Mouse (Mus musculus) embryonic facial prominence, embryonic 14.5 days (tissue): Measurements from ENCODE around the gene Osgin1. TPM values are rescaled to one million over a fixed set of nuclear protein-coding genes. Genes with fewer than 3 reads are reported as not detected.

Experiments
- ATAC-seq: fragments of 200-750 bp; cut with Nextera tagmentation; 2 replicates; pipeline ENCODE4 v1.8.0; 2017; ENCODE audit warnings: low read depth, moderate number of reproducible peaks, moderate TSS enrichment
- DNase-seq: peaks from one replicate; pipeline ENCODE4 v3.0.0-alpha.2; 2015; ENCODE audit warnings: low spot score
- H3K27ac ChIP-seq: fragments of 300-500 bp; sonication (generic); replicated peaks from 2 replicates; pipeline ENCODE4 v1.5.1; 2014; ENCODE audit warnings: low read depth, mild to moderate bottlenecking, low read length, moderate library complexity
- H3K27me3 ChIP-seq: fragments of 300-500 bp; sonication (generic); replicated peaks from 2 replicates; pipeline ENCODE4 v1.6.1; 2014; ENCODE audit warnings: low read length; ENCODE audit not compliant: control insufficient read depth, insufficient read depth
- H3K36me3 ChIP-seq: fragments of 300-500 bp; sonication (generic); 2 replicates; pipeline ENCODE4 v1.6.1; 2014; ENCODE audit warnings: low read length, mixed read lengths; ENCODE audit not compliant: control insufficient read depth, insufficient read depth
- H3K4me1 ChIP-seq: fragments of 300-500 bp; sonication (generic); 2 replicates; pipeline ENCODE4 v1.6.1; 2014; ENCODE audit warnings: antibody characterized with exemption, low read length; ENCODE audit not compliant: control insufficient read depth, insufficient read depth
- H3K4me2 ChIP-seq: fragments of 300-500 bp; sonication (generic); 2 replicates; pipeline ENCODE4 v1.6.1; 2014; ENCODE audit warnings: low read depth, mild to moderate bottlenecking, low read length, moderate library complexity, mixed read lengths
- H3K4me3 ChIP-seq: fragments of 300-500 bp; sonication (generic); 2 replicates; pipeline ENCODE4 v1.5.1; 2014; ENCODE audit warnings: low read depth, mild to moderate bottlenecking, low read length
- H3K9ac ChIP-seq: fragments of 300-500 bp; sonication (generic); 2 replicates; pipeline ENCODE4 v1.6.1; 2014; ENCODE audit warnings: low read depth, mild to moderate bottlenecking, low read length, moderate library complexity, mixed read lengths
- H3K9me3 ChIP-seq: fragments of 300-500 bp; sonication (generic); 2 replicates; pipeline ENCODE4 v1.6.1; 2016; ENCODE audit warnings: low read length; ENCODE audit not compliant: control insufficient read depth
- WGBS: fragments of 180-500 bp; shearing (Covaris S2); extraction: QIAGEN DNeasy Blood & Tissue Kit; methylation state at CpG from one replicate; pipeline ENCODE4 v1.1.7; 2014; 5-methylcytosine and 5-hydroxymethylcytosine counted together
- polyA plus RNA-seq: library from polyadenylated mRNA; unstranded; fragments of >200 nt; fragmentation: Nextera tagmentation; extraction: Ambion mirVana; gene quantifications from 2 replicates; pipeline ENCODE4 v1.2.1, GENCODE M21; 2014

Gene Osgin1
- polyA plus RNA-seq, 1 experiment from 2014 or later = 2.1 TPM

- H3K27me3 ChIP-seq = no peaks in the 10 kb centered on the region
- WGBS = 66% methylated on average over 6 of the region's 6 CpGs
- no peaks in the 10 kb centered on the region for H3K36me3 ChIP-seq
- peak overlapping the region; percentile 25; the same call in 1 of the 2 replicates for H3K9ac ChIP-seq
- H3K4me2 ChIP-seq = no peak overlapping the region
- H3K27ac ChIP-seq = 0 out of 2 replicates have a peak overlapping the region, but pooled peaks have one; percentile 10
- H3K9me3 ChIP-seq = no peaks in the 10 kb centered on the region
- peaks cover 18% of the 10 kb centered on the region for H3K4me1 ChIP-seq
- no peak overlapping the region for H3K4me3 ChIP-seq
- DNase-seq (no peak), ATAC-seq (no peak)
These were observed 7.7 kb upstream of the Osgin1 start for GRCm38 (mm10) chr8:119426069-119426735.

GRCm38 (mm10) chr8:119427634-119428349 lies 6.1 kb upstream of the Osgin1 start:
- DNase-seq (no peak), ATAC-seq (no peak)
- no peaks in the 10 kb centered on the region for H3K27me3 ChIP-seq
- no peak overlapping the region for H3K4me2 ChIP-seq
- no peak overlapping the region for H3K4me3 ChIP-seq
- H3K4me1 ChIP-seq = peaks cover 8% of the 10 kb centered on the region; the same call in 1 of the 2 replicates
- H3K27ac ChIP-seq = no peak overlapping the region
- H3K9me3 ChIP-seq = no peaks in the 10 kb centered on the region
- WGBS = 64% methylated on average over 12 of the region's 12 CpGs
- no peak overlapping the region for H3K9ac ChIP-seq
- no peaks in the 10 kb centered on the region for H3K36me3 ChIP-seq

- Histone ChIP-seq H3K36me3 (no peaks in the 10 kb centered on the region), H3K27me3 (no peaks in the 10 kb centered on the region), H3K27ac (no peak overlapping the region), H3K4me1 (peaks cover 8% of the 10 kb centered on the region; the same call in 1 of the 2 replicates), H3K9ac (no peak overlapping the region), H3K4me2 (no peak overlapping the region), H3K9me3 (no peaks in the 10 kb centered on the region), H3K4me3 (no peak overlapping the region)
- DNase-seq (no peak), ATAC-seq (peak; percentile 48)
- WGBS = 58% methylated on average over 7 of the region's 7 CpGs
These were observed 5.6 kb upstream of the Osgin1 start for GRCm38 (mm10) chr8:119428350-119428740.

DNA sequence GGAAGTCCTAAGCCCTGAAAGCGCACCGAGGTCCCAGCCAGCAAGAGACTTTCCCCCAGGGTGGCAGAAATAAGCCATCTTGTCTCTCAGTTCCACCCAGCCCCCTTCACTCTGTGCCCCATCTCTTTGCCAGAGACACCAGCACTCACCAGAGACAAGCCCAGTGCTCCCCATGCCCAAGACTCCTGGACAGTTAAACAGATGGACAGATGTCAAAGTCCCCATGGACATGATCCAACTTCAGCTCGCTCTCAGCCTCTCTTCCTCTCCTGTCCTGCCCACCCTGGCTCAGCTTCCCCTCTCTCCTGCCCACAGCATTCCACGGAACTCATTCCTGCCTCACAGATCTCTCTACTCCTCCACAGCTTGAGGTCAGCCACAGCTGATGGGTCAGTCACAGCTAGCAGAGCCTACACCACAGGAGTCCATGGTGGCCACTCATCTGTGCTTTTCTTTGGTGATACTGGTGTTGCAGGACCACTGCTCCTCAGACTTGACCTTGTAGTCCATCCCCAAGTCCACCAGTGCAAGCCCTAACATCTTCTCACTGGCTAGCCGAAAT lies 5.1 kb upstream of the Osgin1 start:
- Histone ChIP-seq H3K4me2 (no peak overlapping the region), H3K9ac (no peak overlapping the region), H3K27me3 (no peaks in the 10 kb centered on the region), H3K4me3 (no peak overlapping the region), H3K27ac (no peak overlapping the region), H3K4me1 (peaks cover 5% of the 10 kb centered on the region; the same call in 1 of the 2 replicates), H3K9me3 (no peaks in the 10 kb centered on the region), H3K36me3 (no peaks in the 10 kb centered on the region)
- ATAC-seq = no peak
- 80% methylated on average over 5 of the region's 5 CpGs for WGBS
- DNase-seq = no peak

- Histone ChIP-seq H3K4me2 (no peak overlapping the region), H3K4me3 (no peak overlapping the region), H3K9me3 (no peaks in the 10 kb centered on the region), H3K4me1 (peaks cover 5% of the 10 kb centered on the region; the same call in 1 of the 2 replicates), H3K9ac (no peak overlapping the region), H3K27ac (no peak overlapping the region), H3K36me3 (no peaks in the 10 kb centered on the region), H3K27me3 (no peaks in the 10 kb centered on the region)
- no peak for ATAC-seq
- DNase-seq = no peak
- WGBS = 70% methylated on average over 3 of the region's 3 CpGs
These were observed 4.4 kb upstream of the Osgin1 start for GRCm38 (mm10) chr8:119429552-119429951.

GRCm38 (mm10) chr8:119430250-119430649 lies 3.7 kb upstream of the Osgin1 start:
- Histone ChIP-seq H3K4me1 (peaks cover 5% of the 10 kb centered on the region; the same call in 1 of the 2 replicates), H3K9me3 (no peaks in the 10 kb centered on the region), H3K9ac (no peak overlapping the region), H3K4me2 (no peak overlapping the region), H3K27me3 (no peaks in the 10 kb centered on the region), H3K4me3 (no peak overlapping the region), H3K36me3 (no peaks in the 10 kb centered on the region), H3K27ac (no peak overlapping the region)
- 63% methylated on average over 8 of the region's 8 CpGs for WGBS
- DNase-seq (no peak), ATAC-seq (no peak)

DNA sequence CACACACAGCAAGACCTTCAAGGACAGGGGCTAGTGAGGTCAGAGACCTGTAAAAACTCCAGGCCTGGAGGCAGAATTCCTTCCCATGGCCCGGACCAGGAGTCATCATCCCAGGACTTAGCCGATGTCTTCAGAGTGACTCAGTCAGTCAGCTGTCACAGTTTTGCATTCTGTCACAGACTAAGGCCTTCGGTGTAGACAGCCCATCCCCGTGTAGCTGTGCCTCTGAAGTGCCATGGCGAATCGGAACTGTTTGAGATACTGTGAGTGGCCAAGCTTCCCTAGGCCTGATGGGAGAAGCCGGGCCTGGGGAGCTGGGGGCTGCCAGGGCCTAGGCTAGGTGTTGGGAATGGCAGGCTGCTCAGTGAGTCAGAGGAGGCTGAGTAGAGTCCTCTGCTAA lies 3.2 kb upstream of the Osgin1 start:
- H3K27ac ChIP-seq = no peak overlapping the region
- H3K4me1 ChIP-seq = peaks cover 5% of the 10 kb centered on the region; the same call in 1 of the 2 replicates
- H3K4me3 ChIP-seq = no peak overlapping the region
- no peak overlapping the region for H3K4me2 ChIP-seq
- ATAC-seq = no peak
- H3K27me3 ChIP-seq = no peaks in the 10 kb centered on the region
- H3K9ac ChIP-seq = no peak overlapping the region
- H3K9me3 ChIP-seq = no peaks in the 10 kb centered on the region
- H3K36me3 ChIP-seq = no peaks in the 10 kb centered on the region
- no peak for DNase-seq
- WGBS = 75% methylated on average over 7 of the region's 7 CpGs

GRCm38 (mm10) chr8:119432372-119432771 lies 1.6 kb upstream of the Osgin1 start:
- ATAC-seq (no peak), DNase-seq (no peak)
- Histone ChIP-seq H3K4me3 (no peak overlapping the region), H3K36me3 (no peaks in the 10 kb centered on the region), H3K27ac (no peak overlapping the region), H3K9ac (no peak overlapping the region), H3K27me3 (no peaks in the 10 kb centered on the region), H3K4me2 (no peak overlapping the region), H3K9me3 (no peaks in the 10 kb centered on the region), H3K4me1 (peaks cover 5% of the 10 kb centered on the region)
- WGBS = 33% methylated on average over 3 of the region's 3 CpGs
